Mouse (Mus musculus) forebrain, postnatal 0 days (tissue): ENCODE results near the gene Auts2. TPM values are rescaled to one million over a fixed set of nuclear protein-coding genes. Genes with fewer than 3 reads are reported as not detected.
A peak's percentile ranks its signal among the peaks of the same experiment; 100 is the strongest.

Source experiments
- ATAC-seq: fragments of 200-750 bp; cut with Nextera tagmentation; 2 replicates; pipeline ENCODE4 v1.8.0; 2017; ENCODE audit warnings: mild to moderate bottlenecking, moderate library complexity
- DNase-seq: peaks from one replicate; pipeline ENCODE4 v3.0.0-alpha.2; 2015
- H3K27ac ChIP-seq: fragments of 300-500 bp; sonication (generic); 2 replicates; pipeline ENCODE4 v1.5.1; 2014; ENCODE audit warnings: low read depth, mild to moderate bottlenecking, antibody characterized with exemption, low read length, moderate library complexity, mixed read lengths
- H3K27me3 ChIP-seq: fragments of 300-500 bp; sonication (generic); 2 replicates; pipeline ENCODE4 v1.6.1; 2014; ENCODE audit warnings: mild to moderate bottlenecking, low read length, mixed read lengths; ENCODE audit not compliant: insufficient read depth
- H3K36me3 ChIP-seq: fragments of 300-500 bp; sonication (generic); 2 replicates; pipeline ENCODE4 v1.6.1; 2014; ENCODE audit warnings: mild to moderate bottlenecking, moderate library complexity; ENCODE audit not compliant: insufficient read depth
- H3K4me1 ChIP-seq: fragments of 300-500 bp; sonication (generic); 2 replicates; pipeline ENCODE4 v1.6.1; 2014; ENCODE audit warnings: antibody characterized with exemption; ENCODE audit not compliant: insufficient read depth
- H3K4me2 ChIP-seq: fragments of 300-500 bp; sonication (generic); 2 replicates; pipeline ENCODE4 v1.6.1; 2014; ENCODE audit warnings: low read depth, mild to moderate bottlenecking, moderate library complexity
- H3K4me3 ChIP-seq: fragments of 300-500 bp; sonication (generic); 2 replicates; pipeline ENCODE4 v1.5.1; 2014; ENCODE audit warnings: low read depth, low read length, mixed read lengths
- H3K9ac ChIP-seq: fragments of 300-500 bp; sonication (generic); 2 replicates; pipeline ENCODE4 v1.6.1; 2014; ENCODE audit warnings: mild to moderate bottlenecking
- H3K9me3 ChIP-seq: fragments of 300-500 bp; sonication (generic); 2 replicates; pipeline ENCODE4 v1.6.1; 2016; ENCODE audit warnings: low read length
- CTCF ChIP-seq: sonication (generic); IDR thresholded peaks from 2 replicates; pipeline ENCODE4 v1.5.1; 2016; ENCODE audit warnings: antibody characterized with exemption, control low read depth, low read depth
- WGBS: fragments of 180-500 bp; shearing (Covaris S2); extraction: QIAGEN DNeasy Blood & Tissue Kit; methylation state at CpG from one replicate; pipeline ENCODE4 v1.1.7; 2014; 5-methylcytosine and 5-hydroxymethylcytosine counted together
- polyA plus RNA-seq: library from polyadenylated mRNA; unstranded; fragments of >200 nt; fragmentation: Nextera tagmentation; extraction: Ambion mirVana; gene quantifications from 2 replicates; pipeline ENCODE4 v1.2.1, GENCODE M21; 2015
- total RNA-seq: library from RNA; depleted of rRNA; stranded (reverse); fragments of >200 nt; gene quantifications from 2 replicates; pipeline ENCODE4 v1.2.3, GENCODE M21; 2014

The Auts2 gene
- total and polyA plus RNA-seq, 2 experiments from 2014 or later: 40.9 to 66.2 TPM

DNA sequence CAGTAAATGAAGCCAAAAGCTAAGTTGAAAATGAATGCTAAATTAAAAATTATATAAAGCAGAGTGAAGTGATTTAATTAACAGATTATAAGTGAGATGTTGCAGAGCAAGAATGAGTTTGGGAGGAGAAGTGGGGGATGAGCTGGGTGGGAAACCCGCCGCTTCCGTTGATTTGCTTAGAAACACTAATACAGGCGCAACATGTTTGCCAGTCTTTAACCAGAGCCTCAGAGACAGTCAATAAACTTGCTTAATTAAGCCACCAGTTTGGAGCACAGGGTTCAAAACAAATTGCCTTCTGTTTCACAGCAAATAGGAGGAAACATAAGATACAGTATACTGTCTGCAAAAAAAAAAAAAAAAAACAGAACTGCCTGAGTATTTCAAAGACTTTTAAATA is 579.6 kb downstream of the Auts2 start:
- Histone ChIP-seq H3K27me3 (no peaks in the 10 kb centered on the region), H3K4me1 (peaks cover 5% of the 10 kb centered on the region; the same call in 1 of the 2 replicates), H3K9me3 (no peaks in the 10 kb centered on the region), H3K4me3 (no peak overlapping the region), H3K4me2 (no peak overlapping the region), H3K36me3 (no peaks in the 10 kb centered on the region), H3K9ac (no peak overlapping the region), H3K27ac (no peak overlapping the region)
- DNase-seq: peak; percentile 32
- 48% methylated on average over 4 of the region's 4 CpGs for WGBS
- TF ChIP-seq CTCF: no peak
- no peak for ATAC-seq

DNA sequence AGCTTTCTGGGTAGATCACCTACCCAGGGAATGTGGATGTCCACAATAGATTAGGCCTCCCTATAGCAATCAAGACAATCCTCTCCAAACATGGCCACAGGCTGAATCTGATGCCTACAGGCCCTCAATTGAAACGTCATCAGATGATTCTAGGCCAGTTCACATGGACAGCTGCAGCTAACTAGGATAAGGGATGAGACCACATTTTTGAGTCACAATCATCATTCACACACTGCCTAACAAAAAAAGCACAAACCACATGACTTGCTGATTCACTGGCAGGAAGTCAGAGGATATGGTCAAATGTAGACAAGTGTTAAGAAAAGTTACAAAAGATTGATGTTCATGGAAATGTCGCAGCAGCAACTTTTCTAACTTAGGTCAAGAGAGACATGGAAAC is 581.3 kb downstream of the Auts2 start:
- no peak overlapping the region for H3K4me2 ChIP-seq
- H3K9me3 ChIP-seq: no peaks in the 10 kb centered on the region
- no peak overlapping the region for H3K9ac ChIP-seq
- no peak for ATAC-seq
- WGBS: 84% methylated on average over 2 of the region's 2 CpGs
- no peaks in the 10 kb centered on the region for H3K27me3 ChIP-seq
- H3K36me3 ChIP-seq: no peaks in the 10 kb centered on the region
- no peak overlapping the region for H3K4me3 ChIP-seq
- no peaks in the 10 kb centered on the region for H3K4me1 ChIP-seq
- H3K27ac ChIP-seq: no peak overlapping the region
- TF ChIP-seq CTCF: no peak
- no peak for DNase-seq

DNA sequence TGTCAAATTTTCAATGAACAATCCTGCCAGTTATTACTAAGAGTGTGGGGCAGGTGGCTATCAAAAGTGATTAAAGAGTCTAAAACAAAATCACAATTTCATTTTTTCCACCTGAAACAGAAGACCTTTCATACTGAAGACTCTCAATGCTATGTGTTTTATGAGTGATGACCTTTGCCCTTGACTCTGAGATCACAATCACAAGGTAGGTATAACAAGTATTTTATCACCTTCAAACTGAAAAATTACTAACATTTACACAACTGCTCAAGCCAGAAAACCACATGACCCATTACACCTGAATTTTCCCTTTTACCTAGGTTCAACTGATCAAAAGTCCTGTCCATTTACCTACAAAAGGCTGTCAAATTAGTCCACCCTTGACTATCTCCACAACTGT is 582.7 kb downstream of the Auts2 start:
- H3K4me2 ChIP-seq: no peak overlapping the region
- H3K4me1 ChIP-seq: no peaks in the 10 kb centered on the region
- H3K27me3 ChIP-seq: no peaks in the 10 kb centered on the region
- no peak overlapping the region for H3K9ac ChIP-seq
- no peak overlapping the region for H3K4me3 ChIP-seq
- no peak for TF ChIP-seq CTCF
- no peaks in the 10 kb centered on the region for H3K36me3 ChIP-seq
- H3K9me3 ChIP-seq: no peaks in the 10 kb centered on the region
- no peak for ATAC-seq
- no peak for DNase-seq
- H3K27ac ChIP-seq: no peak overlapping the region

DNA sequence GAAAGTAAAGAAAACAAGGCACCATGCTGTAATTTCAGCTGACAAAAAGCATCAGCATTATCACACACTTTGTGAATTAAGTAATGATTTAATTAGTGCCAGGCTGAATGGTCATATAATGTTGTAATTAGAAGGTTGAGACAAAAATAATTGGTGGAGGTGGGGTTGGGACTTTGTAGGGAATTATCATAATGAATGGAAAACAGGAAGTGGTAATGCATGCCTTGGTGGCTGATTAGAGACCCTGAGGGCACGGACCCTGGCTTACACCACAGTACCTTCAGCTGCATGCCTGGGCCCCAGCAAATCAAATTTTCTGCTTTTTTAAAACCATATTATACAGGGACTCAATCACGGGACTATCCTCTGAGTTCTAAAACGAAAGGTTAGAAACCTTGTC is 586.1 kb downstream of the Auts2 start:
- Histone ChIP-seq H3K27me3 (no peaks in the 10 kb centered on the region), H3K4me1 (no peaks in the 10 kb centered on the region), H3K4me2 (no peak overlapping the region), H3K9me3 (no peaks in the 10 kb centered on the region), H3K27ac (no peak overlapping the region), H3K4me3 (no peak overlapping the region), H3K9ac (no peak overlapping the region), H3K36me3 (no peaks in the 10 kb centered on the region)
- ATAC-seq (no peak), DNase-seq (no peak)
- 47% methylated on average over 3 of the region's 3 CpGs for WGBS
- TF ChIP-seq CTCF: no peak

DNA sequence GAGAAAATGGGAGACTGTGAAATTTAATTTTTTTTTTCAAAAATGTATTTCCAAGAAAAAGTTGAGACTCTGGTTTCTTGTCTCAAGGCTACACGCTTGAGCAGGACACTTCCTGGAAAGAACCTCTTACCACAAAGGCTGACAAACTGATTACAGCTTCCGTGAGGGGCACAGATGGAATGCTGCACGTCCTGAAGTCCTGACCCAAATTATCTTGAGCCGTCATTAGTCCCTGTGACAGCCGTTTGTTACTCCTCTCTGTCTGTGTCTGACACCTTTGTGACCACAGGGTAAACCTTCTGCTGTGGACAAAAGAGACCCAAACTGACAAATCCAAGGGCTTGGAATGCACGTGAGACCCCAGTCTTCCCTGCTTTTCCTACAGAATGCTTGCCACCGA is 587.1 kb downstream of the Auts2 start:
- no peak overlapping the region for H3K27ac ChIP-seq
- ATAC-seq: no peak
- H3K4me2 ChIP-seq: no peak overlapping the region
- no peaks in the 10 kb centered on the region for H3K9me3 ChIP-seq
- no peak overlapping the region for H3K9ac ChIP-seq
- 25% methylated on average over 7 of the region's 7 CpGs for WGBS
- H3K36me3 ChIP-seq: no peaks in the 10 kb centered on the region
- no peaks in the 10 kb centered on the region for H3K27me3 ChIP-seq
- no peaks in the 10 kb centered on the region for H3K4me1 ChIP-seq
- no peak overlapping the region for H3K4me3 ChIP-seq
- no peak for DNase-seq
- TF ChIP-seq CTCF: no peak

DNA sequence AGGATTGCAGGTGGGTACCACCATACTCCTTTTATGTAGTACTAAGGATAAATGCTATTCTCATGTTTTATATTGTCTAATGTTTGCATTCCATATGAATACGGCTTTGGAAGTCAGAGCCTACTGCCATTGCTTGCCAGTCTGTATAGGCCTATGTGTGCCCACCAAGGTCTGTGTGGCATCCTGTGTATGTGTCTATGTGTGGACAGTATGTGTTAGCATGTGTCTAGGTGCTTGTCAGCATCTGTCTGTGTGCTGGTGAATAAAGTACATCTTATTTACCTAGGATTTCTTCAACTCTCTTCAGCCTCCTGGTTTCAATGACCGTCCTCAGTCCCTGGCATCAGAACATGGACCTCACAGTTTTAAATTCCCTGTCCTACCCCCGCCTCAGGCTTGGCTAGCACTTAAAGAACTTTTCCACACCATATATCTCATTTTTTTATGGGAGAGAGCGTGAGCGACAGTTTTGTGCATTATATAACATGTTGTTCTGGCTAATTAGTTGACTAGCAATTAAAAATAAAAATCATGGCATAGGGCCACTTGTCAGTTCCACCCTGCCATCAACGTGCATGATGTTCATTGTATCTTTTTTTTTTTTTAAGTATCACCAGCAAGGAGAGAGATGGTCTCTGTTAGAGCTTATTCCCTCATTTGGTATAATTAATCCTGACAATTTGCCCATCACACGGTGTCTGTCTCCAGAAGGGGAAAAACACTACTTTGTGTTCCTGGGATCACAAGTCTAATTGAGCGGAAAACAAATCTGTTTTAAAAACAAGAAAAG is 587.7 kb downstream of the Auts2 start:
- no peaks in the 10 kb centered on the region for H3K36me3 ChIP-seq
- H3K9ac ChIP-seq: no peak overlapping the region
- no peaks in the 10 kb centered on the region for H3K9me3 ChIP-seq
- H3K27me3 ChIP-seq: no peaks in the 10 kb centered on the region
- ATAC-seq (no peak), DNase-seq (peak; percentile 43)
- H3K4me3 ChIP-seq: no peak overlapping the region
- TF ChIP-seq CTCF: no peak
- no peak overlapping the region for H3K27ac ChIP-seq
- H3K4me2 ChIP-seq: no peak overlapping the region
- WGBS: 48% methylated on average over 8 of the region's 8 CpGs
- no peaks in the 10 kb centered on the region for H3K4me1 ChIP-seq

DNA sequence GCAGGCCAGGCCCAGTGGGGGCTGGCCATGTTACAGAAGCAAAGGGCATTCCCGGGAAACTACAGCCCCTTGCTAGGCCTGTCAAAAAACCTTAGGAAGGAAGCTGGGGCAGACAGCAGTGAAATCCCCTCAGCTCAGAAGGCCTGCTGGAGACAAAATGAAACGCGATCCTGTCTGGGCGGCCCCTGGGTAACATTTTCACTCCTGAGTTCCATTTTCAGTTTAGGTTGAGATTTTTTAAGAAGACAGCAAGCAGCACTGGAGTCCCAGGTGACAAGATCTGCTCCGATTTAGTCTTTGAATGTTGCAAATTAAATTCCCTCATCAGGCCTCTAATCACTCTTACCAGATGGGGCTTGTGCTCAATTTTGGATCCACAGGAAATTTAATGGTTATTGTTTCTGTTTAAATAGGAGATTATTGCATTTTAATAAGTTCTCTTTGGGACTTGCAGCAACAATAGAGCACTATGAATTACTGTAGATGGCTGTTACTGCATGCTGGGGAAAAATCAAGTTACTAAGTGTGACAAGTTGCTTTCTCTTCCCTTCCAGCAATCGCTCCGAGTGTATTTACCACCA is 594.5 kb downstream of the Auts2 start:
- ATAC-seq (no peak; the same call in 1 of the 2 replicates), DNase-seq (no peak)
- Histone ChIP-seq H3K4me3 (no peak overlapping the region), H3K4me1 (peaks cover 10% of the 10 kb centered on the region; the same call in 1 of the 2 replicates), H3K9ac (no peak overlapping the region), H3K36me3 (no peaks in the 10 kb centered on the region), H3K9me3 (no peaks in the 10 kb centered on the region), H3K27me3 (no peaks in the 10 kb centered on the region), H3K4me2 (no peak overlapping the region), H3K27ac (0 out of 2 replicates have a peak overlapping the region, but pooled peaks have one; percentile 15)
- no peak for TF ChIP-seq CTCF
- 24% methylated on average over 7 of the region's 7 CpGs for WGBS
